Mouse (Mus musculus): ENCODE measurements around the gene Nfam1.

GRCm38 (mm10) chr15:83025041-83025760, 7.9 kb downstream of the Nfam1 start:
- TF ChIP-seq CTCF (IDR thresholded peaks at IDR 0.05; ENCODE audit: low read depth) (no peak), EP300 (IDR thresholded peaks at IDR 0.05; ENCODE audit: low read depth) (no peak)
